Comparison of ENCODE assay signal across 16 mouse cellular contexts in genomic region chr16:92985768-92986167, GRCm38 (mm10).
DNase-seq lines count a peak whose midpoint lies in the region; ATAC-seq lines count a peak whose summit lies in the region.
"Had no signal": no experiment of that assay in that cellular context is flagged by ENCODE, and none has a peak within 500 bp of the region (broad histone marks: within the 10 kb centered on the region; RNA-seq: fewer than 3 reads in every experiment).

No protein-coding gene starts in this region.

- no peak overlapping the region for H3K9ac ChIP-seq in embryonic facial prominence, embryonic 14.5 days (ENCODE audit: low read depth, low read length)
- H3K9ac ChIP-seq in midbrain, embryonic 14.5 days (replicated peaks; ENCODE audit: low read length) = no peak overlapping the region
- H3K9ac ChIP-seq: heart, embryonic 15.5 days; lung, embryonic 15.5 days had no signal

- WGBS in embryonic facial prominence, embryonic 14.5 days = 41% methylated on average over 6 of the region's 6 CpGs
- 21% methylated on average over 6 of the region's 6 CpGs for WGBS in midbrain, embryonic 14.5 days

- no peaks in the 10 kb centered on the region; the same call in 1 of the 2 replicates for H3K9me3 ChIP-seq in embryonic facial prominence, embryonic 14.5 days (ENCODE audit: control insufficient read depth, low read length)
- no peaks in the 10 kb centered on the region for H3K9me3 ChIP-seq in midbrain, embryonic 14.5 days (ENCODE audit: control insufficient read depth, low read length)
- H3K9me3 ChIP-seq: heart, embryonic 15.5 days; lung, embryonic 15.5 days had no signal

- H3K27me3 ChIP-seq in embryonic facial prominence, embryonic 14.5 days (replicated peaks; ENCODE audit: control insufficient read depth, insufficient read depth, low read length) = no peaks in the 10 kb centered on the region
- H3K27me3 ChIP-seq in midbrain, embryonic 14.5 days (ENCODE audit: control insufficient read depth, insufficient read depth, low read length) = no peaks in the 10 kb centered on the region
- H3K27me3 ChIP-seq: heart, embryonic 15.5 days; lung, embryonic 15.5 days had no signal

- H3K4me1 ChIP-seq in embryonic facial prominence, embryonic 14.5 days (ENCODE audit: control insufficient read depth, insufficient read depth, low read length) = peaks cover 4% of the 10 kb centered on the region; the same call in 1 of the 2 replicates
- peaks cover 12% of the 10 kb centered on the region; the same call in 1 of the 2 replicates for H3K4me1 ChIP-seq in midbrain, embryonic 14.5 days (ENCODE audit: control insufficient read depth, insufficient read depth, low read length)
- H3K4me1 ChIP-seq: heart, embryonic 15.5 days; lung, embryonic 15.5 days had no signal

- no peaks in the 10 kb centered on the region for H3K36me3 ChIP-seq in embryonic facial prominence, embryonic 14.5 days (ENCODE audit: control insufficient read depth, insufficient read depth, low read length)
- H3K36me3 ChIP-seq in midbrain, embryonic 14.5 days (ENCODE audit: control insufficient read depth, insufficient read depth, low read length) = no peaks in the 10 kb centered on the region
- H3K36me3 ChIP-seq: heart, embryonic 15.5 days; lung, embryonic 15.5 days had no signal

- ATAC-seq in embryonic facial prominence, embryonic 14.5 days (ENCODE audit: low read depth) = peak; percentile 78; the same call in 1 of the 2 replicates
- peak; percentile 37; the same call in 1 of the 2 replicates for ATAC-seq in midbrain, embryonic 14.5 days (ENCODE audit: low FRiP score, low TSS enrichment)
- ATAC-seq: CD4-positive, CD25-positive, alpha-beta regulatory T cell, adult 4 months had no signal

- peak; percentile 80 for DNase-seq in heart, adult 11 months
- DNase-seq in heart, postnatal 4 days = no peak
- peak; percentile 15 for DNase-seq in MN1 (ENCODE audit: low spot score)
- peak; percentile 72 for DNase-seq in embryonic facial prominence, embryonic 14.5 days (ENCODE audit: low spot score)
- peak; percentile 80 for DNase-seq in midbrain, embryonic 14.5 days
- no peak for DNase-seq in kidney, postnatal 25 days
- DNase-seq in urinary bladder, postnatal 4 days (ENCODE audit: low spot score in 2 of 2) = no peak
- DNase-seq: cerebellum, adult 11 months; kidney, adult 2 months; kidney, postnatal 36 days; layer of hippocampus, postnatal 36 days; left cerebral cortex, postnatal 4 days had no signal

- H3K27ac ChIP-seq in embryonic facial prominence, embryonic 14.5 days (replicated peaks; ENCODE audit: low read depth, low read length) = no peak overlapping the region
- no peak overlapping the region for H3K27ac ChIP-seq in midbrain, embryonic 14.5 days (replicated peaks; ENCODE audit: low read depth, low read length)
- H3K27ac ChIP-seq: heart, embryonic 15.5 days; lung, embryonic 15.5 days had no signal

- no peak overlapping the region for H3K4me3 ChIP-seq in embryonic facial prominence, embryonic 14.5 days (ENCODE audit: low read depth, low read length)
- H3K4me3 ChIP-seq in midbrain, embryonic 14.5 days (replicated peaks; ENCODE audit: low read depth, low read length) = no peak overlapping the region
- H3K4me3 ChIP-seq: heart, embryonic 15.5 days; lung, embryonic 15.5 days had no signal

- no peak overlapping the region for H3K4me2 ChIP-seq in embryonic facial prominence, embryonic 14.5 days (ENCODE audit: low read depth, low read length)
- no peak overlapping the region for H3K4me2 ChIP-seq in midbrain, embryonic 14.5 days (ENCODE audit: low read length)
- H3K4me2 ChIP-seq: heart, embryonic 15.5 days; liver, embryonic 11.5 days; lung, embryonic 15.5 days had no signal

Comparison
In these comparisons a context has a peak if more than half of its experiments do, and no peak if none do; other contexts are left out.
1. DNase-seq: peak in heart, adult 11 months (single experiment), MN1 (single experiment), embryonic facial prominence, embryonic 14.5 days (single experiment) and midbrain, embryonic 14.5 days (single experiment); none in heart, postnatal 4 days (single experiment), kidney, postnatal 25 days (0 of 2) and urinary bladder, postnatal 4 days (0 of 2).